ENCODE assay signal across 20 mouse cellular contexts in genomic region chr9:9041009-9041408, GRCm38 (mm10).
DNase-seq lines count a peak whose midpoint lies in the region; TF ChIP-seq lines count a peak whose summit lies in the region.
"Had no signal": no experiment of that assay in that cellular context is flagged by ENCODE, and none has a peak within 500 bp of the region (broad histone marks: within the 10 kb centered on the region; RNA-seq: fewer than 3 reads in every experiment).

No protein-coding gene starts in this region.

- no peak overlapping the region for H3K4me3 ChIP-seq in midbrain, embryonic 10.5 days
- H3K4me3 ChIP-seq in kidney, adult 2 months (ENCODE audit: insufficient read depth, low read depth, low read length) = no peak overlapping the region
- H3K4me3 ChIP-seq: embryonic facial prominence, embryonic 15.5 days had no signal

- no peaks in the 10 kb centered on the region for H3K27me3 ChIP-seq in midbrain, embryonic 10.5 days (ENCODE audit: low read depth, poor library complexity, severe bottlenecking)
- H3K27me3 ChIP-seq in kidney, adult 2 months (replicated peaks; ENCODE audit: control insufficient read depth, insufficient read depth, low read length) = no peaks in the 10 kb centered on the region
- H3K27me3 ChIP-seq: embryonic facial prominence, embryonic 15.5 days had no signal

- no peak overlapping the region for H3K27ac ChIP-seq in midbrain, embryonic 10.5 days (replicated peaks)
- no peak overlapping the region for H3K27ac ChIP-seq in kidney, adult 2 months (ENCODE audit: insufficient read depth, low read depth, low read length)
- H3K27ac ChIP-seq: embryonic facial prominence, embryonic 15.5 days; stomach, postnatal 0 days had no signal

- peak; percentile 39 to 59 for DNase-seq in frontal cortex, adult 2 months (ENCODE audit: extremely low spot score in 1 of 2, low spot score in 1 of 2)
- no peak for DNase-seq in frontal cortex, postnatal 10 days (ENCODE audit: low spot score in 2 of 2)
- DNase-seq in brain, adult 2 months (ENCODE audit: low read depth, low spot score) = peak; percentile 83
- peak; percentile 41 for DNase-seq in layer of hippocampus, adult 9-10 months (ENCODE audit: low spot score)
- peak; percentile 11 to 44 for DNase-seq in left cerebral cortex, adult 9 months (ENCODE audit: low spot score in 2 of 2)
- DNase-seq in midbrain, embryonic 10.5 days (ENCODE audit: low spot score) = no peak
- no peak for DNase-seq in kidney, adult 2 months
- no peak for DNase-seq in adrenal gland, postnatal 14 days
- DNase-seq: adrenal gland, postnatal 36 days; cerebellum, adult 18-20 months; cerebellum, postnatal 36 days; gastrocnemius, postnatal 25 days; kidney, adult 18-20 months; kidney, postnatal 25 days; lung, adult 18-20 months; lung, postnatal 14 days; retina, postnatal 1 day; thymus, postnatal 14 days had no signal

- no peak for TF ChIP-seq CTCF in kidney, adult 2 months (conservative IDR thresholded peaks at IDR 0.05; ENCODE audit: insufficient read depth, insufficient read length, low read depth, low read length)

- no peaks in the 10 kb centered on the region for H3K36me3 ChIP-seq in midbrain, embryonic 10.5 days
- no peaks in the 10 kb centered on the region for H3K36me3 ChIP-seq in kidney, adult 2 months (ENCODE audit: control insufficient read depth, insufficient read depth, low read length)

- no peaks in the 10 kb centered on the region for H3K9me3 ChIP-seq in midbrain, embryonic 10.5 days (replicated peaks)
- H3K9me3 ChIP-seq: embryonic facial prominence, embryonic 15.5 days had no signal

- no peak for TF ChIP-seq POLR2A in kidney, adult 2 months (IDR thresholded peaks at IDR 0.05; ENCODE audit: low read depth, low read length)

- 93% methylated on average over 7 of the region's 7 CpGs for WGBS in midbrain, embryonic 10.5 days
- WGBS in kidney, adult 2 months = 92% methylated on average over 7 of the region's 7 CpGs

- H3K4me1 ChIP-seq in midbrain, embryonic 10.5 days = no peaks in the 10 kb centered on the region
- H3K4me1 ChIP-seq in kidney, adult 2 months (ENCODE audit: control insufficient read depth, insufficient read depth, low read length) = peaks cover 3% of the 10 kb centered on the region; the same call in 1 of the 2 replicates
- H3K4me1 ChIP-seq: embryonic facial prominence, embryonic 15.5 days had no signal

Comparison
In these comparisons a context has a peak if more than half of its experiments do, and no peak if none do; other contexts are left out.
1. DNase-seq: peak in frontal cortex, adult 2 months (2 of 2), brain, adult 2 months (single experiment), layer of hippocampus, adult 9-10 months (single experiment) and left cerebral cortex, adult 9 months (2 of 2); none in frontal cortex, postnatal 10 days (0 of 2), midbrain, embryonic 10.5 days (single experiment), kidney, adult 2 months (single experiment) and adrenal gland, postnatal 14 days (single experiment).